Mouse (Mus musculus): ENCODE results near the gene Gtf2f1.

DNA sequence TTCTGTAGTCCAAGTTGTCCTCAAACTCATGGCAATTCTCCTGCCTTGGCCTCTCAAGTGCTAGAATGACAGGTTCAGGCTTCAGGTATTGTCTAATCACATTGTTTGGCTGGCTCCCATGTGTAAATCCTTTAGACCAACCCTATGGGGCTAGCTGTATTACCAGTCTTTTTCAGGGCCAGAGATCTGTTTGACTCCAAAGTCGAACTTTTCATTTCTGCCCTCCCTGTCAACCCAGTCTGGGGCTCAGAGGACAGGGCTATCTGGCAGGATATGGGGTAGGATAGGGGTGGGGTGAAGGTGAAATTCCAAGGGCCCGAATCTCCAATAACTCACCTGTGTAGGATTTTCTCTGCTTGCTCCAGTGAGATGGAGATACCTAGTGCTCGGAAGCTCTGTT is 45.2 kb upstream of the Gtf2f1 start:
- TF ChIP-seq CTCF (IDR thresholded peaks at IDR 0.05; ENCODE audit: extremely low read depth, insufficient read depth, insufficient read length, insufficient replicate concordance) = no peak
- no peak for TF ChIP-seq POLR2A (IDR thresholded peaks at IDR 0.05; ENCODE audit: low read depth, low read length)

Measured in spleen, adult 2 months (tissue).